Mouse (Mus musculus): ENCODE data around the gene Erich2. TPM values are rescaled to one million over a fixed set of nuclear protein-coding genes. Genes with fewer than 3 reads are reported as not detected.

Gene Erich2
- polyA plus RNA-seq, 1 experiment from 2014 or later = 0.38 TPM

- no peaks in the 10 kb centered on the region for H3K9me3 ChIP-seq
- H3K4me2 ChIP-seq = no peak overlapping the region
- WGBS = 66% methylated on average over 6 of the region's 6 CpGs
Measured at GRCm38 (mm10) chr2:70550671-70551070, 42.1 kb downstream of the Erich2 start.

GRCm38 (mm10) chr2:70551446-70551845 lies 42.8 kb downstream of the Erich2 start:
- H3K27me3 ChIP-seq = peaks cover 4% of the 10 kb centered on the region
- H3K9me3 ChIP-seq = no peaks in the 10 kb centered on the region
- H3K4me1 ChIP-seq (replicated peaks) = no peaks in the 10 kb centered on the region
- ATAC-seq (ENCODE audit: insufficient number of reproducible peaks, insufficient read depth, low FRiP score, low TSS enrichment, low read depth) = no peak
- no peak overlapping the region for H3K27ac ChIP-seq
- WGBS = 83% methylated on average over 2 of the region's 2 CpGs
- no peak overlapping the region for H3K4me3 ChIP-seq (replicated peaks)
- H3K4me2 ChIP-seq = no peak overlapping the region
- no peak overlapping the region for H3K9ac ChIP-seq (replicated peaks)
- no peaks in the 10 kb centered on the region for H3K36me3 ChIP-seq

More at GRCm38 (mm10) chr2:70550671-70551070, 42.1 kb downstream of the Erich2 start:
- no peaks in the 10 kb centered on the region for H3K27me3 ChIP-seq
- H3K9ac ChIP-seq (replicated peaks) = no peak overlapping the region
- H3K27ac ChIP-seq = no peak overlapping the region
- H3K4me3 ChIP-seq (replicated peaks) = no peak overlapping the region
- H3K4me1 ChIP-seq (replicated peaks) = no peaks in the 10 kb centered on the region
- no peaks in the 10 kb centered on the region for H3K36me3 ChIP-seq
- ATAC-seq (ENCODE audit: insufficient number of reproducible peaks, insufficient read depth, low FRiP score, low TSS enrichment, low read depth) = no peak

- Histone ChIP-seq H3K9ac (replicated peaks) (no peak overlapping the region), H3K36me3 (no peaks in the 10 kb centered on the region), H3K27ac (no peak overlapping the region), H3K4me1 (replicated peaks) (no peaks in the 10 kb centered on the region), H3K4me2 (no peak overlapping the region), H3K27me3 (peaks cover 8% of the 10 kb centered on the region), H3K9me3 (no peaks in the 10 kb centered on the region), H3K4me3 (replicated peaks) (no peak overlapping the region)
- WGBS = 77% methylated on average over 15 of the region's 15 CpGs
- ATAC-seq (ENCODE audit: insufficient number of reproducible peaks, insufficient read depth, low FRiP score, low TSS enrichment, low read depth) = no peak
Measured at GRCm38 (mm10) chr2:70552067-70552598, 43.5 kb downstream of the Erich2 start.

- Histone ChIP-seq H3K9me3 (no peaks in the 10 kb centered on the region), H3K27ac (no peak within 1 kb of the TSS), H3K9ac (replicated peaks) (no peak within 1 kb of the TSS), H3K4me1 (replicated peaks) (no peaks in the 10 kb centered on the region), H3K36me3 (no peaks in the 10 kb centered on the region), H3K4me3 (replicated peaks) (no peak within 1 kb of the TSS), H3K4me2 (no peak within 1 kb of the TSS), H3K27me3 (peaks cover 12% of the 10 kb centered on the region)
- WGBS = 51% methylated on average over 4 of the region's 4 CpGs
- no peak for ATAC-seq (ENCODE audit: insufficient number of reproducible peaks, insufficient read depth, low FRiP score, low TSS enrichment, low read depth)
Measured at GRCm38 (mm10) chr2:70552772-70553171, 44.2 kb downstream of the Erich2 start, which contains the start of gene Gad1. Gad1 (plus strand) TSS chr2:70553072.

GRCm38 (mm10) chr2:70553826-70554225 lies 45.2 kb downstream of the Erich2 start:
- Histone ChIP-seq H3K27me3 (peaks cover 19% of the 10 kb centered on the region), H3K27ac (no peak overlapping the region), H3K4me2 (no peak overlapping the region), H3K4me3 (replicated peaks) (no peak overlapping the region), H3K9me3 (no peaks in the 10 kb centered on the region), H3K36me3 (no peaks in the 10 kb centered on the region), H3K9ac (replicated peaks) (no peak overlapping the region), H3K4me1 (replicated peaks) (no peaks in the 10 kb centered on the region)
- no peak for ATAC-seq (ENCODE audit: insufficient number of reproducible peaks, insufficient read depth, low FRiP score, low TSS enrichment, low read depth)
- 80% methylated on average over 3 of the region's 3 CpGs for WGBS

- Histone ChIP-seq H3K9me3 (no peaks in the 10 kb centered on the region), H3K4me3 (replicated peaks) (no peak overlapping the region), H3K4me1 (replicated peaks) (peaks cover 21% of the 10 kb centered on the region), H3K27me3 (peaks cover 63% of the 10 kb centered on the region), H3K4me2 (no peak overlapping the region), H3K36me3 (no peaks in the 10 kb centered on the region), H3K27ac (no peak overlapping the region), H3K9ac (replicated peaks) (no peak overlapping the region)
- 5% methylated on average over 17 of the region's 18 CpGs for WGBS
- no peak for ATAC-seq (ENCODE audit: insufficient number of reproducible peaks, insufficient read depth, low FRiP score, low TSS enrichment, low read depth)
Measured at GRCm38 (mm10) chr2:70558112-70558842, 49.7 kb downstream of the Erich2 start.

- Histone ChIP-seq H3K27ac (no peak overlapping the region), H3K4me2 (no peak overlapping the region), H3K36me3 (no peaks in the 10 kb centered on the region), H3K4me3 (replicated peaks) (no peak overlapping the region), H3K27me3 (peaks cover 70% of the 10 kb centered on the region), H3K9me3 (no peaks in the 10 kb centered on the region), H3K4me1 (replicated peaks) (peaks cover 27% of the 10 kb centered on the region), H3K9ac (replicated peaks) (no peak overlapping the region)
- no peak for ATAC-seq (ENCODE audit: insufficient number of reproducible peaks, insufficient read depth, low FRiP score, low TSS enrichment, low read depth)
- 14% methylated on average over 24 of the region's 24 CpGs for WGBS
Measured at GRCm38 (mm10) chr2:70558843-70559451, 50.3 kb downstream of the Erich2 start.

- no peak overlapping the region for H3K27ac ChIP-seq
- H3K4me3 ChIP-seq (replicated peaks) = no peak overlapping the region
- no peaks in the 10 kb centered on the region for H3K9me3 ChIP-seq
- peaks cover 30% of the 10 kb centered on the region for H3K4me1 ChIP-seq (replicated peaks)
- H3K36me3 ChIP-seq = no peaks in the 10 kb centered on the region
- 2% methylated on average over 13 of the region's 13 CpGs for WGBS
- H3K4me2 ChIP-seq = no peak overlapping the region
- H3K9ac ChIP-seq (replicated peaks) = no peak overlapping the region
- ATAC-seq (ENCODE audit: insufficient number of reproducible peaks, insufficient read depth, low FRiP score, low TSS enrichment, low read depth) = no peak
- H3K27me3 ChIP-seq = peaks cover 76% of the 10 kb centered on the region
Measured at GRCm38 (mm10) chr2:70559520-70559919, 50.9 kb downstream of the Erich2 start.

GRCm38 (mm10) chr2:70561077-70561795 lies 52.6 kb downstream of the Erich2 start:
- Histone ChIP-seq H3K4me1 (replicated peaks) (peaks cover 38% of the 10 kb centered on the region), H3K9ac (replicated peaks) (no peak overlapping the region), H3K4me2 (peak overlapping the region; percentile 30; the same call in 1 of the 2 replicates), H3K36me3 (no peaks in the 10 kb centered on the region), H3K27me3 (peaks cover 91% of the 10 kb centered on the region), H3K27ac (no peak overlapping the region), H3K4me3 (replicated peaks) (0 out of 2 replicates have a peak overlapping the region, but pooled peaks have one; percentile 9), H3K9me3 (no peaks in the 10 kb centered on the region)
- ATAC-seq (ENCODE audit: insufficient number of reproducible peaks, insufficient read depth, low FRiP score, low TSS enrichment, low read depth) = no peak
- WGBS = under 1% methylated on average over 29 of the region's 29 CpGs

- no peak for ATAC-seq (ENCODE audit: insufficient number of reproducible peaks, insufficient read depth, low FRiP score, low TSS enrichment, low read depth)
- Histone ChIP-seq H3K4me3 (replicated peaks) (peak overlapping the region; percentile 29), H3K9me3 (no peaks in the 10 kb centered on the region), H3K4me1 (replicated peaks) (peaks cover 46% of the 10 kb centered on the region), H3K4me2 (peak overlapping the region; percentile 48), H3K9ac (replicated peaks) (no peak overlapping the region), H3K27me3 (peaks cover 93% of the 10 kb centered on the region), H3K36me3 (no peaks in the 10 kb centered on the region), H3K27ac (no peak overlapping the region)
- under 1% methylated on average over 42 of the region's 42 CpGs for WGBS
Measured at GRCm38 (mm10) chr2:70562011-70562491, 53.4 kb downstream of the Erich2 start.

GRCm38 (mm10) chr2:70562611-70562980 lies 54.0 kb downstream of the Erich2 start:
- Histone ChIP-seq H3K27me3 (peaks cover 95% of the 10 kb centered on the region), H3K4me2 (peak overlapping the region; percentile 48), H3K36me3 (no peaks in the 10 kb centered on the region), H3K9me3 (no peaks in the 10 kb centered on the region), H3K27ac (no peak overlapping the region), H3K9ac (replicated peaks) (no peak overlapping the region), H3K4me1 (replicated peaks) (peaks cover 52% of the 10 kb centered on the region), H3K4me3 (replicated peaks) (peak overlapping the region; percentile 29)
- WGBS = 0% methylated on average over 29 of the region's 34 CpGs
- no peak for ATAC-seq (ENCODE audit: insufficient number of reproducible peaks, insufficient read depth, low FRiP score, low TSS enrichment, low read depth)
